Mouse (Mus musculus) bone marrow macrophage, adult 2 months (primary cell): ENCODE measurements around the gene Sympk. TPM values are rescaled to one million over a fixed set of nuclear protein-coding genes. Genes with fewer than 3 reads are reported as not detected.

Experiments used
- H3K27ac ChIP-seq: 2 replicates; pipeline ENCODE4 v1.5.1; 2012; ENCODE audit warnings: low read depth, low read length; ENCODE audit not compliant: insufficient read depth
- H3K4me1 ChIP-seq: 2 replicates; pipeline ENCODE4 v1.6.1; 2012; ENCODE audit warnings: low read length; ENCODE audit not compliant: control insufficient read depth, insufficient read depth
- H3K4me3 ChIP-seq: 2 replicates; pipeline ENCODE4 v1.5.1; 2012; ENCODE audit warnings: mild to moderate bottlenecking, low read length, moderate library complexity; ENCODE audit not compliant: insufficient read depth
- CTCF ChIP-seq: IDR thresholded peaks from 2 replicates; pipeline ENCODE4 v1.5.1; 2012; ENCODE audit warnings: low read depth, mild to moderate bottlenecking, low read length, moderate library complexity
- POLR2A ChIP-seq: IDR thresholded peaks from 2 replicates; pipeline ENCODE4 v1.6.1; 2012; ENCODE audit warnings: mild to moderate bottlenecking, low read depth, low read length, borderline replicate concordance
- polyA plus RNA-seq: library from polyadenylated mRNA; stranded (reverse); fragments of >200 nt; gene quantifications from 2 replicates; pipeline ENCODE4 v1.2.4, GENCODE M21; 2012; ENCODE audit not compliant: missing spikeins, insufficient read depth, insufficient read length

The Sympk gene
- polyA plus RNA-seq, 1 experiment, result 64.4 TPM

GRCm38 (mm10) chr7:18993036-18993435 is 31.1 kb upstream of the Sympk start:
- Histone ChIP-seq H3K27ac (no peak overlapping the region), H3K4me3 (no peak overlapping the region), H3K4me1 (peaks cover 7% of the 10 kb centered on the region; the same call in 1 of the 2 replicates)
- no peak for TF ChIP-seq POLR2A
- TF ChIP-seq CTCF, result no peak

DNA sequence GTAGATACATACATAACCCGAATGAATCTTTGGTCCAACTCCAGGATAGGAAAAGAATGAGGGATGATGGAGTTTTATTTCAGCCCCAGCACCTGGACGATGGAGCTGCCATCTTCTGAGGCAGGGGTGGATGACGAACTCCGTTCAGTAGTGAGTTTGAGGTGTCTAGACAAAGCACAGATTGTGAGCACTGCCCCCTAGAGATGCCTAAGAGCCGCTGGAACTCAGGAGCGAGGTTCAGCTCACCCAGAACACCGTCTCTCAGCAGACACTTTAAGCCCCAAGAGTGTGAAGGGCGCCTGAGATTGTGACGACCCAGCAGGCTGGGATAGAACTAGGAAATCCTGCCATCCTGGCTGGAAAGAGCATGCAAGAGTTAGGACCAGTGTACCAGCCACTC is 25.3 kb upstream of the Sympk start:
- Histone ChIP-seq H3K4me1 (peaks cover 7% of the 10 kb centered on the region), H3K4me3 (no peak overlapping the region), H3K27ac (no peak overlapping the region)
- TF ChIP-seq POLR2A (no peak), CTCF (no peak)

GRCm38 (mm10) chr7:19000421-19000820 is 23.8 kb upstream of the Sympk start:
- no peak for TF ChIP-seq CTCF
- H3K4me3 ChIP-seq, result peak overlapping the region; percentile 65
- peaks cover 10% of the 10 kb centered on the region for H3K4me1 ChIP-seq
- peak overlapping the region; percentile 28 for H3K27ac ChIP-seq

- Histone ChIP-seq H3K27ac (peak overlapping the region; percentile 59), H3K4me1 (peaks cover 10% of the 10 kb centered on the region), H3K4me3 (peak overlapping the region; percentile 65)
- TF ChIP-seq POLR2A (no peak), CTCF (no peak)
These were observed 22.9 kb upstream of the Sympk start for GRCm38 (mm10) chr7:19001066-19001806.

DNA sequence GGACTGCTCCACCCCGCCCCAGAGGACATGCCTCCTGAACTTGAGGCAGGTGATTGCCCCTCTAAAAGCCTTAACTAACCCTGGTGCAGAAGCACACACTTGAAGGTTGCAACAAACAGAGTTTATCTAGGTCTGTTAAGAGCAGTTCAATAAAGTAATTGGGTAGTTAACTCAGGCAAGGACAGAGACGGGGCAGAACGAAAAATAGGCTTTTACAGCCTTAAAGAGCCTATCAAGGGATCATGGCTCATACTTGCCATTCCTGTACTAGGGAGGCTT is 22.4 kb upstream of the Sympk start:
- Histone ChIP-seq H3K4me3 (peak overlapping the region; percentile 65), H3K27ac (peak overlapping the region; percentile 59), H3K4me1 (peaks cover 10% of the 10 kb centered on the region)
- TF ChIP-seq POLR2A (no peak), CTCF (no peak)

- peaks cover 10% of the 10 kb centered on the region for H3K4me1 ChIP-seq
- H3K4me3 ChIP-seq, result peak overlapping the region; percentile 55
- peak overlapping the region; percentile 59; the same call in 1 of the 2 replicates for H3K27ac ChIP-seq
- TF ChIP-seq CTCF (no peak), POLR2A (no peak)
These were observed 22.1 kb upstream of the Sympk start for GRCm38 (mm10) chr7:19002115-19002514.

DNA sequence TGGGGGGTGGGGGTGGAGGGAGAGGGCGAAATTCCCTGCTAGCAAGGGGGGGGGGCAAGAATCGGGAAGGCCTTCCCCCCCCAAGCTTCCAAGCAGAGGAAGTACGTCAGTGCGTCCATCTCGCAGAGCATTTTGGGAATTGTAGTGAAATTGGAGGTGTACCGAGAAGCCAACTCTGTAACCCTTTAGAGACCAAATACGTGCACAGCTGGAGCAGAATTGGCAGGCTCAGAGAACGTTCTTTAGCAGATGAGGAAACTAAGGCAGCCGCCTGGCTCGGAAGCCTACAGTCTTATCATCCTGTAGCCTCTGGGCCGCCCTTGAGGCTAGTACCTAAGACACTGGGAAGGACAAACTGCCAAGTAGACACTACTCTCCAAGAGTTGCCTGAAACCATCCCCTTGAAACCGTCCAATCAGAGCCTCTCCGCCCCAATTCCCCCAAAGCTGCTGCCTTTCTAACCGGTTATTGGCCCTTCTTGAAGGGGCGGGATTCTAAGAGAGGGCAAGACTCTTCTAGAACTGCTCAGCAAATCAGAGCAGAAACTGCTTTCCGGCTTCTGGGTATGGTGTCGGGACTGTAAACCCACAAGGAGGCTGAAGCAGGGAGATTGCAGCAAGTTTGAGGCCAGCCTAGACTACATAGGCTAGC is 21.2 kb upstream of the Sympk start:
- H3K4me3 ChIP-seq, result peak overlapping the region; percentile 55
- H3K4me1 ChIP-seq, result peaks cover 10% of the 10 kb centered on the region
- peak overlapping the region; percentile 61 for H3K27ac ChIP-seq
- no peak for TF ChIP-seq CTCF
- TF ChIP-seq POLR2A, result no peak

- Histone ChIP-seq H3K4me3 (peak within 1 kb of the TSS; percentile 86), H3K27ac (peak within 1 kb of the TSS; percentile 83), H3K4me1 (peaks cover 10% of the 10 kb centered on the region)
- TF ChIP-seq CTCF (no peak), POLR2A (no peak)
These were observed 20.1 kb upstream of the Sympk start, which contains the start of gene Irf2bp1 for GRCm38 (mm10) chr7:19003902-19004630. TSS of gene Irf2bp1 (plus strand) at chr7:19004044.

GRCm38 (mm10) chr7:19004631-19005079 is 19.5 kb upstream of the Sympk start:
- TF ChIP-seq POLR2A (no peak), CTCF (no peak)
- Histone ChIP-seq H3K4me3 (peak overlapping the region; percentile 86), H3K4me1 (peaks cover 10% of the 10 kb centered on the region), H3K27ac (no peak overlapping the region)

DNA sequence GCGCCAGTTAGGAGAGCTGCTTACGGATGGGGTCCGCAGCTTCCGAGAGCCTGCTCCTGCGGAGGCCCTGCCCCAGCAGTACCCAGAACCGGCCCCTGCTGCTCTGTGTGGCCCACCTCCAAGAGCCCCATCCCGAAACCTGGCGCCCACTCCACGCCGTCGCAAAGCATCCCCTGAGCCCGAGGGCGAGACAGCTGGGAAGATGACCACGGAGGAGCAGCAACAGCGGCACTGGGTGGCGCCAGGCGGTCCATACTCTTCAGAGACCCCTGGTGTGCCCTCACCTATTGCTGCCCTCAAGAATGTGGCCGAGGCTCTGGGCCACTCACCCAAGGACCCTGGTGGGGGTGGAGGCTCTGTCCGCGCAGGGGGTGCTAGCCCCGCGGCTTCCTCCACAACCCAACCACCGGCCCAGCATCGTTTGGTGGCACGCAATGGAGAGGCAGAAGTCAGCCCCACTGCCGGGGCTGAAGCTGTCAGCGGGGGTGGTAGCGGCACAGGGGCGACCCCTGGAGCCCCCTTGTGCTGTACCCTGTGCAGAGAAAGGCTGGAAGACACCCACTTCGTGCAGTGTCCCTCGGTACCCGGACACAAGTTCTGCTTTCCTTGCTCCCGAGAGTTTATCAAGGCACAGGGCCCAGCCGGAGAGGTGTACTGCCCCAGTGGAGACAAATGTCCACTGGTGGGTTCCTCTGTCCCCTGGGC is 18.6 kb upstream of the Sympk start:
- TF ChIP-seq CTCF, result no peak
- TF ChIP-seq POLR2A, result no peak
- H3K4me3 ChIP-seq, result peak overlapping the region; percentile 86; the same call in 1 of the 2 replicates
- no peak overlapping the region for H3K27ac ChIP-seq
- peaks cover 10% of the 10 kb centered on the region for H3K4me1 ChIP-seq
